In the genomic region with DNA sequence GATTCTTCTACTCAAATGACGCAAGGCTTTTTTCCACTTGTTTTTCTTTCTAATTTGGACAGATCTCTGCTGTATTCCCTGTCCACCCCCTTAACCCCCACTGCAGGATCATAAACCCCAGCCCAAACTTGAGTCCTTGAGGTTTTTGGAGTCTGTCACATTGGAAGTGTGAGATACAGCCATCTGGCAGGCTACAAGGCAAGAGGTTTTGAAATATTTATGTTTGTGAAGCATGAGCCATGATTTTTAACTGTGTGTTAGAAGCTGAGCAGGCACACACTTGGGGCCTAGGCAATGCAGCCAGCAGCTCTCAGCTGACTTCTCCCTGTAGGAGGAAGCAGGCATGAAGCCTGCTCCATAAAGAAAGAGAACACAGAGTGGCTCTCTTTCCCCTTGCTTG, we compare ENCODE assay signal across 11 mouse cellular contexts. TPM values are rescaled to one million over a fixed set of nuclear protein-coding genes. Genes with fewer than 3 reads are reported as not detected.
DNase-seq lines count a peak whose midpoint lies in the region; ATAC-seq and TF ChIP-seq lines count a peak whose summit lies in the region.
"Had no signal": no experiment of that assay in that cellular context is flagged by ENCODE, and none has a peak within 500 bp of the region (broad histone marks: within the 10 kb centered on the region; RNA-seq: fewer than 3 reads in every experiment).

No protein-coding gene starts in this region.

- H3K4me2 ChIP-seq in kidney, embryonic 14.5 days (replicated peaks; ENCODE audit: low read depth, low read length): no peak overlapping the region
- no peak overlapping the region for H3K4me2 ChIP-seq in forebrain, embryonic 16.5 days (ENCODE audit: low read length)
- H3K4me2 ChIP-seq in lung, postnatal 0 days (replicated peaks; ENCODE audit: low read depth, low read length): no peak overlapping the region

- WGBS in kidney, embryonic 14.5 days: 26% methylated on average over 1 of the region's 1 CpGs
- 60% methylated on average over 1 of the region's 1 CpGs for WGBS in forebrain, embryonic 16.5 days
- WGBS in lung, postnatal 0 days: 50% methylated on average over 1 of the region's 1 CpGs

- H3K9me3 ChIP-seq in kidney, embryonic 14.5 days (ENCODE audit: control insufficient read depth, low read length): no peaks in the 10 kb centered on the region
- H3K9me3 ChIP-seq in forebrain, embryonic 16.5 days (ENCODE audit: control insufficient read depth, low read length): no peaks in the 10 kb centered on the region
- no peaks in the 10 kb centered on the region for H3K9me3 ChIP-seq in lung, postnatal 0 days (ENCODE audit: low read length)
- H3K9me3 ChIP-seq: G1E had no signal

- ATAC-seq in kidney, embryonic 14.5 days (ENCODE audit: low FRiP score, low TSS enrichment): peak; percentile 43; the same call in 1 of the 2 replicates
- ATAC-seq in forebrain, embryonic 16.5 days: peak; percentile 84
- ATAC-seq in lung, postnatal 0 days: peak; percentile 89

- peaks cover 11% of the 10 kb centered on the region; the same call in 1 of the 2 replicates for H3K4me1 ChIP-seq in kidney, embryonic 14.5 days (ENCODE audit: control insufficient read depth, insufficient read depth, low read length)
- peaks cover 17% of the 10 kb centered on the region for H3K4me1 ChIP-seq in forebrain, embryonic 16.5 days (replicated peaks; ENCODE audit: control insufficient read depth, insufficient read depth, low read length)
- no peaks in the 10 kb centered on the region; the same call in 1 of the 2 replicates for H3K4me1 ChIP-seq in lung, postnatal 0 days (ENCODE audit: insufficient read depth, low read depth, low read length)

- intact Hi-C loops in heart, postnatal 25 days (cut with DNase I): no loop called here

- H3K9ac ChIP-seq in kidney, embryonic 14.5 days (ENCODE audit: low read depth, low read length): no peak overlapping the region; the same call in 1 of the 2 replicates
- peak overlapping the region; percentile 43; the same call in 1 of the 2 replicates for H3K9ac ChIP-seq in forebrain, embryonic 16.5 days (replicated peaks; ENCODE audit: low read depth, low read length)
- H3K9ac ChIP-seq in lung, postnatal 0 days (replicated peaks; ENCODE audit: low read depth): no peak overlapping the region

- no peaks in the 10 kb centered on the region for H3K36me3 ChIP-seq in kidney, embryonic 14.5 days (ENCODE audit: control insufficient read depth, insufficient read depth, low read length)
- no peaks in the 10 kb centered on the region for H3K36me3 ChIP-seq in forebrain, embryonic 16.5 days (ENCODE audit: control insufficient read depth, insufficient read depth)
- no peaks in the 10 kb centered on the region for H3K36me3 ChIP-seq in lung, postnatal 0 days (ENCODE audit: insufficient read depth, low read length)
- H3K36me3 ChIP-seq: G1E had no signal

- no peak for DNase-seq in kidney, adult 9 months
- DNase-seq in brain, embryonic 14.5 days (ENCODE audit: low read depth): peak; percentile 75
- DNase-seq in lung, postnatal 0 days (ENCODE audit: low spot score): peak; percentile 92
- no peak for DNase-seq in thymus, postnatal 25 days
- DNase-seq in heart, postnatal 25 days (ENCODE audit: low spot score): no peak
- DNase-seq: cerebellum, postnatal 25 days; heart, postnatal 14 days had no signal

- no peaks in the 10 kb centered on the region for H3K27me3 ChIP-seq in kidney, embryonic 14.5 days (ENCODE audit: control insufficient read depth, insufficient read depth, low read length)
- H3K27me3 ChIP-seq in forebrain, embryonic 16.5 days (replicated peaks; ENCODE audit: control insufficient read depth, insufficient read depth, low read length): no peaks in the 10 kb centered on the region
- no peaks in the 10 kb centered on the region for H3K27me3 ChIP-seq in lung, postnatal 0 days (replicated peaks; ENCODE audit: insufficient read depth, low read length)

- peak; percentile 63 for TF ChIP-seq EP300 in lung, postnatal 0 days (IDR thresholded peaks at IDR 0.05)

- H3K4me3 ChIP-seq in kidney, embryonic 14.5 days (ENCODE audit: low read length): no peak overlapping the region
- H3K4me3 ChIP-seq in forebrain, embryonic 16.5 days (replicated peaks; ENCODE audit: low read length): no peak overlapping the region
- H3K4me3 ChIP-seq in lung, postnatal 0 days (ENCODE audit: low read depth, low read length): no peak overlapping the region

- no peak for TF ChIP-seq CTCF in brain, embryonic 14.5 days (IDR thresholded peaks at IDR 0.05; ENCODE audit: borderline replicate concordance, extremely low read depth, insufficient read depth, insufficient read length)
- no peak for TF ChIP-seq CTCF in lung, postnatal 0 days (IDR thresholded peaks at IDR 0.05)

- H3K27ac ChIP-seq in kidney, embryonic 14.5 days (ENCODE audit: low read depth, low read length): no peak overlapping the region
- H3K27ac ChIP-seq in forebrain, embryonic 16.5 days (ENCODE audit: low read length): peak overlapping the region; percentile 90
- H3K27ac ChIP-seq in lung, postnatal 0 days (ENCODE audit: low read length): peak overlapping the region; percentile 17; the same call in 1 of the 2 replicates
- H3K27ac ChIP-seq: macrophage had no signal

- TF ChIP-seq POLR2A in brain, embryonic 14.5 days (IDR thresholded peaks at IDR 0.05; ENCODE audit: borderline replicate concordance, extremely low read depth, insufficient read depth, insufficient read length, poor library complexity, severe bottlenecking): no peak

RNA-seq across cellular contexts. Expression of gene Sc5d, which starts 57.3 kb away (rescaled TPM):
- polyA plus RNA-seq in kidney, embryonic 14.5 days (2014; fragmentation: Nextera tagmentation; extraction: Ambion mirVana): 30.0 and 45.7 TPM in 2 replicates
- 53.9 and 61.9 TPM in 2 replicates for polyA plus RNA-seq in brain, embryonic 14.5 days (2012; rRNA removed)
- 76.8 and 79.8 TPM in 2 replicates for polyA plus RNA-seq in forebrain, embryonic 16.5 days (2015; fragmentation: Nextera tagmentation; extraction: Ambion mirVana)
- 40.8 and 41.0 TPM in 2 replicates for polyA plus RNA-seq in lung, postnatal 0 days (2015; fragmentation: Nextera tagmentation; extraction: Ambion mirVana)
- 10 to 100 TPM; 14.7 to 14.9 TPM for total RNA-seq in heart, postnatal 25 days (2021)

Comparison
In these comparisons a context has a peak if more than half of its experiments do, and no peak if none do; other contexts are left out.
1. DNase-seq: peak in brain, embryonic 14.5 days (single experiment) and lung, postnatal 0 days (single experiment); none in kidney, adult 9 months (single experiment), thymus, postnatal 25 days (single experiment) and heart, postnatal 25 days (single experiment).
2. Peak in every context shown above with its lines, with median percentiles within 50 percentile points of each other: ATAC-seq.